Mouse (Mus musculus) heart, postnatal 0 days (tissue): ENCODE measurements at regions not wholly inside any gene's neighbourhood (a gene's known extent, or its start where the extent isn't known, plus 50 kb on each side); places are given as distances from the start of the nearest gene placed in this dataset.

ENCODE experiments used
- CTCF ChIP-seq: IDR thresholded peaks from 2 replicates; pipeline ENCODE4 v1.5.1; 2016; ENCODE audit warnings: antibody characterized with exemption, control low read depth, low read depth
- EP300 ChIP-seq: IDR thresholded peaks from 2 replicates; pipeline ENCODE4 v1.6.1; 2016; ENCODE audit warnings: antibody characterized with exemption, low read depth

GRCm38 (mm10) chr11:71497863-71498262 is 251.9 kb upstream of the Wscd1 start:
- no peak for TF ChIP-seq CTCF
- TF ChIP-seq EP300: no peak
